Mouse (Mus musculus) layer of hippocampus, adult 18-20 months (tissue): Measurements from ENCODE around the gene Clcn3. TPM values are rescaled to one million over a fixed set of nuclear protein-coding genes. Genes with fewer than 3 reads are reported as not detected.

ENCODE experiments used
- DNase-seq, 2 experiments: peaks; one replicate each; pipeline ENCODE4 v3.0.0; 2022; ENCODE audit warnings: low spot score in 2 of 2
- total RNA-seq, 2 experiments: library from RNA; stranded (reverse); gene quantifications; 2 replicates each; pipeline ENCODE4 v1.2.3; 2021

Gene Clcn3
- total RNA-seq, 2 experiments from 2014 or later: 120 to 123 TPM

DNA sequence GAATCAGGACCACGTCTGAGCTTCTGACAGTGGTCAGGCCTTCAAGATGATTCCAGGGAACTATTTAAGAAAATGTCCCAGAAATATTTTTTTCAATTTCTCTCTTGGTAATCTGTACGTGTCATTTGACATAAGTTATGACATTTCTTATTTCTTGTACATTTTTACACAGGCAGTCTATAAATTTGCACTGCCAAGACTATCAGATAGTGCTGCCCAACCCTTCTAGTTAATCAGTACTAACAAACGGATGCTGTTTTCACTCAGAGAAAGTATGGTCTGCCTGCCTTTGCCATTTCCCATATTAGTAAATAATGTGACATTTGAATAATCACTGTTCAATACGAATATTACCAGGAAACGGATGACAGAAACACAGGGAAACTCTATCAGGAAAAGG is 30.3 kb downstream of the Clcn3 start:
- no peak for DNase-seq

DNA sequence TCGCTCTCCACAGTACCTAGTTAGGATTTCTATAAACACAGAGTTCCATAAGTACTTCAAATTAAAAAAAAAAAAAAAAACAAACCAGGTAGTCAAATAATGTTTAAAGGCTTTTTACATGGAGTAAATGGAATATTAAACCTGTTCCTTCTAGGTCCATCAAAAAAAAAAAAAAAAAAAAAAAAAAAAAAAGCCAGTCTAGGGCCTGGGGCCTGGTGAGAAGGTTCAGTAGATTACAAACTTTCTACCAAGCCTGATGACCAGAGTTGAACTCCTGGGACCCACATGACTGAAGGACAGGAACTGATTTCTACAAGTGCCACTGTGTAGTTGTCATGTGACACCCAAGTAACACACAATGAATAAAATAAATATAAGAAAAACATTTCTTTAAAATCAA is 31.3 kb downstream of the Clcn3 start:
- DNase-seq: no peak

DNA sequence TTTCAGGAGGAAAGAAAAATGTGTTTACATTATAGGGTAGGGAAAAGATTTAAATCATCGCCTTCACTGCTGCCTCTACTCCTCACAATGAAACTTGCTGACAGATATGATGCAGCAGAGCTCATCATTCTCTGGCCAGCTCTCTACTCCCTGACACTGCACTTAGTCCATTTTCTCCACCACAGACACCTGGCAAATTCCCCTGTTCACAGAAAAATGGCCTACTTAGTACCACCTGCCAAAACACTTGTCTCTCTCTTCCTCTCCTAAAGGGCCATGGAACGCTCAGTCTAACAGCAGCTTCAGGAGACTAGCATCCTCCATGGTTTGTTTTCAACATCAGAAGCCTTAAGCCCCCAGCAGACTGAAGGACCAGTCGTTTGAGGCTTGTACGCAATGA is 31.8 kb downstream of the Clcn3 start:
- no peak for DNase-seq

DNA sequence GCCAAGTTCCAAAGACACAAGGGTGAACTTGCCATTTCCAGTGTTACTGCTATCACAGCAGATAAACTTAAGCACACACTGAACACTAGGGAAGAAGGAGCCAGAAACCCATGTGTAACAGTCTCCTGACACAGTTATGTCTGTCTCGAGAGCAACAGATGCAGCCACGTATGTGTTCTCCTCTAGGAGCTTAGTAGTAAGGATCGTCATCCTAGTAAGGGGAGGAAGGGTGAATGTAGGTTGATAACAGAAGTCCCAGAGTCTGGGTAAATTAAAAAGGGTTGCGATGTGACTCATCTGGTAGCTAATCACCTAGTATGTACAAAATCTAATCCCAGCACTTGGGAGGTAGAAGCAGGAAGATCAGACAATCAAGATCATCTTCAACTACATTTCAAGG is 33.2 kb downstream of the Clcn3 start:
- peak in 1 of 2 experiments; percentile 34 for DNase-seq

DNA sequence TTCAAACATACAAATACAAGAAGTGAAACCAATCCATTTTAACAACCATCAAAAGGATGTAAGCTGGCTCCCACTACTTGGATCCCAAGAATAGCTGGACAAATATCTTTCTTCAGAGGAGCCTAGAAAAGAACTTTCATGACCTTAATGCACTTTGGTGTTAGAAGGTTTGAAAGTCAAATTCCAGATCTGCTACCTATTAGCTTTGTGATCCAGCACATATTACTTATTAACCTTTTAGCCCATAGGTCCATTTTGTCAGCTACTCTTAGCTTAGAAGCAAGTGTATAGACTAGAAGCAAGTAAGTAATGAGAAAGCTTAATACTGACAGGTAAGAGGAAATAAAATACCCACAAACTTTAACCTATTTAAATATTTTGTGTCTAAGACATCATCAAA is 35.6 kb downstream of the Clcn3 start:
- no peak for DNase-seq

DNA sequence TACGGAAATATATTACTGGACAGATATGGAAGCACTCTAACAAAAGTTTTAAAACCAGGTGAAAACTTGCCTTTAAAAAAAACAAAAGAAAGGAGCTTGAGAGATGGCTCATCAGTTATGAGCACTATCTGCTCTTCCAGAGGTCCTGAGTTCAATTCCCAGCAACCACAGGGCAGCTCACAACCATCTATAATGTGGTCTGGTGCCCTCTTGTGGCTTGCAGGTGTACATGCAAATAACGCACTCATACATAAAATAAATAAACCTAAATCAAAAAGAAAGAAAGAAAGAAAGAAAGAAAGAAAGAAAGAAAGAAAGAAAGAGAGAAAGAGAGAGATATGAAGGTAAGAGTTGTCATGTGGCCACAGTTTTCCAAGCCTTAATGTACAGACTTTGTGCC is 40.2 kb downstream of the Clcn3 start:
- no peak for DNase-seq

DNA sequence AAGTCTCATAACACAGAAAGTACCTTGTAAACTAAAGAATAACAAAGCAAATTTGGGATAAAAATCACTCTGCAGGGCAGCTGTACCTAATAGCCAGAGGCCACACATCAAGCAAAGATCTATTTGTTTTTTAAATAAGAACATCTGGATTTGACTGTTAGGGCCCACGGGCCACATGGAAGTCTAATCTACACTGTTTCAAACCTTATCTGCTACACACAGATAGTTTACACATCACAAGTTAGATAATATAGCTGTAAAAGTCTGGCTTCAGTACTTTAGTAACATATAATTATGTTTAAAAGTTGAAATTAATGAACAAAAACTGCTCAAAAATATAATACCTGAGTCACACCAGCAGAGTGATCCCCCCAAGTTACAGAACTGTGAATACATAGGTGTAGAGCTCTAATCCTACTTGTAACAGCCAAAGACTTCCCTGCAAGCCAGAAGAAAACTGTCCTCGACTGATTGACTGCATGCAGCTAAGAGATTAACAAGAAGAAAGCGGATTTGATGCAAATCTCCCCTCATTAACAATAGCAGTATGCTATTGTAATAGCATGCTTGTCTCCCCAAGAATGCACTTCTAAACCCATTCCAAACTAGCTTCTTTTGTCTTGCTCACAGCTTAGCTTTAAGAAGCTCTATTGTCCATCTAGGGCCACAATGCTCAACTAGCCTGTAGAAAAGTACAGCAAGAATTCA is 44.2 kb downstream of the Clcn3 start:
- DNase-seq: no peak

DNA sequence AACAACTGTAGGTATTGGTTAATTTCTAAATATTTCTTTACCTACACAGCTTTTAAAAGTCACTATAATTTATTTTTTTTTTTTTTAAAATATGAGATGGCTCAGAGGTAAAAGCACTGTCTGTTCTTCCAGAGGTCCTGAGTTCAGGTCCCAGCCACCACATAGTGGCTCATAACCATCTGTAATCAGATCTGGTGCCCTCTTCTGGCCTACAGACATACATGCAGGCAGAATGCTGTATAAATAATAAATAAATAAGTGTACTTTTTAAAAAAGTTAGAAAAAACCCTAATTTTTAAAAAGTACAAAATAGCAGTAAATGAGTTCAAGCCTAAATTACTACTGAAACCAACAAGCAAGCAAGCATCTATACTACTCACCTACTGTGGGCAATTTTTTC is 49.5 kb downstream of the Clcn3 start:
- DNase-seq: no peak

DNA sequence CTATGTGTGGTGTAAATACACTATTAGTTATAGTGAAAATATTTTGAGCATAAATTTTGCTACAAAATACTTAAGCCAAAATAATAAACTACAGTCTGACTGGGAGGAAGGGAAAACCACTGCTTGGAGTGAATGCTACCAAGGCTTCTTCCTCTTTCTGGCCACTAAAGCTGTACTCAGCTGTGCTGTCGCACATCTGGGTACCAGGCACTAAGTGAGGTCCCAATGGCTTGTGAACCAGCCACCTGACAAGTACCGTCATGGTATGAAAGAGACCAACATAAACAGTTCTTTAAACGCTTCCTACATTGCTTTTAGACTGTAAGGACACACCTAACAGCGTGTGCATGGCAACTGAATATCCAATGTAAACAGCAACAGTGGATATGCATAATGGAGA is 62.9 kb downstream of the Clcn3 start:
- DNase-seq: no peak

DNA sequence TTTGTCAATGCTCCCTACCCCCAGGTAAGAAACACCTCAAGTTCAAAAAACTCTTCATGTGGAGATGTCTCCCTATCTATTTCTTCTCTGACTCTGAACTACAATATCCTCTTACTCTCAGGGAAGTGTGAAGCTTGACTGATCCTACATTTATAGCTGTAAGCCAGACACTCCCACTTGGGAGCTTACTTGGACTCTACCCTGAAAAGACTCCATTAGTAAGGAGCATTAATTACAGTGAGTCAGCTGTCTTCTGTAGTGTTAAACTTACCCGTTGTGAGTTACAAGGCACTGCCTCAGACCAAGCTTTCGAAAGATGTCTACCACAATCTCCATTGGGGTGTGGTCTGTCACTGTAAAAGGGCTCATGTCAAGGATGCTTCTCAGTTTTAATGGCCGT is 64.0 kb downstream of the Clcn3 start:
- no peak for DNase-seq

DNA sequence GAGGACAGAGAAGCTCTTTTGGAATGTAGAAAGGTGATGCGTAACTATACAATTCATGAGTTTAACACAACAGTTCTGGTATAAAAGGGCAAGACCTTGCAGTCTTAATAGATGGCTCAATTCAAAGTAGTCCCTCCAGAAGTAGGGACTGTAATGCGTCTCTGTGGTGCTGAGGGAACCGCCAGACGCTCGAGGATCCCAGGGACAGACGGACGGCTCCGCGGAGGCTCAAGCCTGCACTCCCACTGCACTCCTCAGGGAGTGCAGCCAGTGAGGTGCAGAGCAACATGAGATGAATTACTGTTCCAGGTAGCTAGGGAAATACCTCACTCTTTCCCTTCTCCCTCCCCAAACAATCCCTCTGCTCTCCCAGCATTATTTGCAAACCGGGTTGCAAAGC is 70.5 kb downstream of the Clcn3 start:
- no peak for DNase-seq

DNA sequence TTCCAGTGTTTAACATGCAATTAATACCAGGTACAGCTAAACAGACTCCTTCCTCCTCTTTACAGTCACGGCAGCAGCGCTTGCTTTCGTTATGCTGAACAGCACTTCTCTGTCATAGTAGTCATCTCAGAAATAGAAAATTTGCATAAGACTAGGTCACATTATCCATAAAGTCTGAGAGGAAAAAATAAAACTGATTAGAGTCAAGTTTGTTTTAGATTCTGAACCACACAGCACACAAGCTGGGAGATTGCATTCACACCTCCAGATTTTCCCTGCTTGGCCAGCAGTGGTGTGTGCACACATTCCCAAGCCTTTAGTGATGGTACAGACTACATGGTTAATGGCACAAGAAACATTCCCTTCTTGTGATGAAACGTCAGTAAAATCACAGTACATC is 71.0 kb downstream of the Clcn3 start:
- DNase-seq: no peak

DNA sequence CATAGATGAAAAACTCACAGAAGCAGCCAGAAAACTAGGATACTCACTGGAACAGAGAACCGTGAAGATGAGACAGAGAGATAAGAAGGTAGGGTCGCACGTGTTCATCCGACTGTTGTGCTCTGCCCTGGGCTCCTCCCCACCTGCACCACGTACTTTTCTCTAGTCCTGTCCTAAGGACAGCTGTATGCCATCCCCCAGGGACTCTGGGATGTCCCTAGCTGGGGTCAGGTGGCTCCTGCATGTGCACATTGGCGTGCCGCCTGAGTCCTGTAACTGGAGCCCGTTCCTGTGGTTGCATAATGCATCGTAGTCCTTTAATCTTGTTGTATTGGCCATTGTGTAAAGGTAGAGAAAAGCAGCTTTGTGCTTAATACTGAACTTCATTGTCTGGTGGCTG is 83.0 kb downstream of the Clcn3 start:
- no peak for DNase-seq

DNA sequence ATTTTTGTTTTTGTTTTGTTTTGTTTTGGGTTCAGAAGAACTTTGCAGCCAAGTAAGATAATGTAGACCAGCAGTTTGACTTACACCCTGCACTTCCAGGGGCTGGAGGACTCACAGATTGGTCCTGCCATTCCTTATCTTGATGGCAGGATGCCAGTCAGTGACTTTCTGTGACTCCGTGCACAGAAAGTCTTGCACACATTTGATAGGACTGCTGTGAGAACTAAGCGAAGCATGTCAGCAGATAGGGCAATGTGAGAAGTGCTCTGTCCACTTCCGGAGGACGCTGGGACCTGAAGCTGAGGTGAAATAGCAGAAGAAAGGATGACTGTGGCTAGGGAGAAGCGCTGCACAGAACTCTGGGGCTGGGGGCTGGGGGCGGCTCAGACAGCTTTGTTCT is 87.2 kb downstream of the Clcn3 start:
- no peak for DNase-seq

DNA sequence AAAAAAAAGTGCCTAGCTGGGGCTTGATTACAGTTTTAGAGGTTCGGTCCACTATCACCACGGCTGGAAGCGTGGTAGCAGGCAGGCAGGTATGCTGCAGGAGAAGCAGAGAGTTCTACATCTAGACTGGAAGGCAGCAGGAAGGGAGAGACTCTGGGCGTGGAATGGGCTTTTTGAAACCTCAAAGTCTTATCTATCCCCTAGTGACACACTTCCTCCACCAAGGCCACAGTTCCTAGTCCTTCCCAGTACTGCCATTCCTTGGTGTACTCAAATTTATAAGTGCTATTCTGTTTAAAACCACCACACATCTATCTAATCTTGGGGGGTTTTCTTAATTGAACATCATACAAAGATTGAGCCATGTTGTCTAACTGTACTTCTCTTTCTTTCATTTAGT is 91.3 kb downstream of the Clcn3 start:
- DNase-seq: no peak

DNA sequence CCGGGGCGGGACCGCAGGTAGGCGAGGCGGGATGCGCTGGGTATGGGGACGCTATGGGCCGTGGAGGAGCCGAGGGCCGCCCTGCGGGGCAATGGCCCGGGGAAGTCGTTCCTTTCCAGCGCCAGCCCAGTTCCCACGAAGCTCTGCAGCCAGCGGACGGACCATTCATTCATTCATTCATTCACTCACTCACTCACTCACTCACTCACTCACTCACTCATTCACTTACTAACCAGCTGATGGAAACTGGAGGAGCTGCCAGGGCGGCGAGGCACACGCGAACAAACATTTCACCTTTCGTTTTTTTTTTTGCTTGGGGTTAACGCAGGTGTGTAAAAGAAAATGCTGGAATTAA is 92.6 kb downstream of the Clcn3 start:
- DNase-seq: no peak

DNA sequence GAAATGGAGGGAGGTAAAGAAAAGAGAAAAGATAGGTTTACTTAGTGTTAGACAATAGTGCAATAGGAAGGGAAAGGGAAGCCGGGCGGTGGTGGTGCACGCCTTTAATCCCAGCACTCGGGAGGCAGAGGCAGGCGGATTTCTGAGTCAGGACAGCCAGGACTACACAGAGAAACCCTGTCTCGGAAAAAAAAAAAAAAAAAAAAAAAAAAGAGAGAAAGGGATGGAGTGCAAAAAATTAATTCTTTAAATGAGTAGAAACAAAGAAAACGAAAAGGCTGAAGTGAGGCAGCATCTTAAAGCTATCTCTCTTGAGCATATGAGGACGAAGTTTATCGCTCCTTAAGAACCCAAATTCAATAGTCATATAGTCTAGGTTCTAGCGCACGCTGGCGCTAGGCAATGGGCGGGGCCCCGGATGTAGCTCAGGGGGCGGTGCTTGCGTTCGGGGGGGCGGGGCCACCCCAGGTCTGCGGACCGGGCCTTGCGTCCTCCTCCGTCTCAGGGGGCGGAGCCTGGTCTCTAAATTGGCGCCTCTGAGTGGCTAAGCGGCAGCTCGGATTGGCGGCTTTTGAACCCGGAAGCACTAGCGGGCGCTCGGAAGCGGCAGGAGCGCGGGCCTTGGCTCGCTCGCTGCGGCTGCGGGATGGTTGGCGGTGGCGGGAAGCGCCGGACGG is 93.1 kb downstream of the Clcn3 start, which contains the start of gene Hpf1:
Gene Hpf1 (plus strand): TSS at position 576 of the 677 bp plus-strand sequence.
- peak; percentile 90 to 95 for DNase-seq

DNA sequence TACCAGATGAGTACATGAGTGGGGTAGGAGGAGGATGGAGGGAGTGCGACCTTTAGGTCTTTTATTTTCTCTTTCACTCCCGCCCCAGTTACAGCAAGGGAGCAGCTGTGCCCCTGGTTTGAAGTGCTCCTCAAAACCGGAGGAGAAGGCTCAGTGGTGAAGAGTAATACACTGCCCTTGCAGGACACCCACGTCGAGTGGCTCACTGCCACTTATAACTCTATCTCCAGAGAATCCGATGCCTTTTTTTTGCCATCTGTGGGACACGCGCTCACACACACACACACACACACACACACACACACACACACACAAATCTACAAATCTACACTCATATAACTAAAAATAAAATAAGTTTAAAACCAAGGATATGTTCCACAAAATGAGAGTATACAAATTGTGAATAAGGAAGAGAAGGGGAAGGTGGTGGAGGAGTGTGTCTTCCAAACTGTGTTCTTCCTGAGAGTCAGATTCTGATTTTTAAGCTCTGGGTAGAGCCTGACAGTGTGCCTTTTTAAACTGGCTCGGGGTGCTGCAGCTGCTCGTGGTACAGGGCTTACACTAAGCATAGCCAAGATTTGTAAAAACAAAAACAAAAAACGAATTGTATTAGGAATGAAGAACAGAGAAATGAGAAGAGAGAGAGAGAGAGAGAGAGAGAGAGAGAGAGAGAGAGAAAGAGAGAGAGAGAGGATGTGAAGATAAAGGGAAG is 93.8 kb downstream of the Clcn3 start:
- no peak for DNase-seq

DNA sequence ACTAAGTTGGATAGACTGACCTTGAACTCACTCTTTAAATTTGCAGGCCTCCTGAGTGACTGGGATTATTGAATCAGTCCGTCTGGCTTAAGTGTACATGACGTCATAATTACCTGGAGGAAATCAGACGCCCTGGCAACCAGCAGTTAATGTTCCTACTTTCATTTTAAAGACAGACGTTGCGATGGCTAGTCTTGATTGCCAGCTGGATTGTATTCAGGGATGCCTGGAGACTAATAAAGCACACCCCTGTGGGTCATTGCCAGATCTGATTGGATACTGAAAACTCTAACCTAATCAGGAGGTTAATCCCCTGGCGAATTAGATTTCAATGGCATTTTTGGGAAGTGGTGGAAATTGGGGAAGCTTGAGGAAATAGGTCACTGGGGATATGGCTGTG is 96.4 kb downstream of the Clcn3 start:
- no peak for DNase-seq

DNA sequence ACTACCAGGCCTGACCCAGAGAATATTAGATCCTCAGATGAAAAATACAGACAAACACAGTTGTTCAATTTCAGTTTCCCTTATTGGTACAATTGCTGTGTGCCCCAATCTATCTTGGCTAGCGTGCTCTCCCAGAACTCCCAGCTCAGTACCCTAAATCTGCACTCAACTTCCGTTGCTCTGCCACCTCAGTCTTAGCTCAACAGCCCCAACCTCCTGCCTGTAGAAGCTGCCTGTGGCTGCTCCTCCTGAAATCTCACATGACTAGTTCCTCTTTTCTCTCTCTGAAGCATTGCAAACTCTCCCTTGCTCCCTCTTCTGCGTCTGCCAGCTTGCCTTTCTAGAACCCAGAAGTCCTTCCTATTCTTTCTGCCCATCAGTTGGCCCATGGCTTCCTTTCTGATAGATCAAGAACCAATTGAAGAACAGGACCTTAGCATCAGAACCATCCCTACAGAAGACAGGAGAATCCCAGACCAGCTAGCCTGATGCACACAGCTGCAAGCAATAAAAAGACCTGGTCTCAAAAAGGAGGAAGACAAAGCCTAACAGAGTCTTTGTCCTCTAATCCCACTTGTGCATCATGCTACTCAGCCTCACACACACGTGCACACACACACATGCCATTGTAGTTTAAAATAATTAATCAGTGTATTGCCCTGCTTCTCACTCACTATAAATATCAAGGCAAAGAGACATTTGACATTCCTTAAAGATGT is 99.5 kb downstream of the Clcn3 start:
- no peak for DNase-seq

DNA sequence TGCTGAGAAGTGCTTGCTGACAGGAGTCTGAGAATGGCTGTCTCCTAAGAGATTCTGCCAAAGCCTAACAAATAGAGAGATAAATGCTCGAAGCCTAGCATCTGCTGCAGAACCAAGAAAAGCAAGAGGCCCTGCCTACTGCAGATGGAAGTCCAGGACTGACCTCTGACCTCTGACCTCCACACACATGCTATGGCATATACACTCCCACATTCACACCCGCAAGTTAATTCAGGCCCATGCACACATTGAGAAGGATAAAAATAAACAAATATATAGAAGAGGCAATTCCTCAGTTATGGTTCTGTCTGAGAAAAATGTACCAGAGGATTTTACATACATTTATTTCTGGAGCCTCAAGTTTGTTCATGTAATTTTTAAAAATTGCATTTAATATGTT is 104.5 kb downstream of the Clcn3 start:
- no peak for DNase-seq
